Mouse (Mus musculus): ENCODE data around the gene Slc12a8. TPM values are rescaled to one million over a fixed set of nuclear protein-coding genes. Genes with fewer than 3 reads are reported as not detected.

The Slc12a8 gene
- total and polyA plus RNA-seq, 2 experiments from 2014 or later: 0.71 to 1.1 TPM

- TF ChIP-seq CTCF (IDR thresholded peaks at IDR 0.05): no peak
- H3K9me3 ChIP-seq (ENCODE audit: low read length): no peaks in the 10 kb centered on the region
- H3K4me1 ChIP-seq (ENCODE audit: insufficient read depth, low read length): 0 out of 2 replicates have a peak, but pooled peaks cover 5% of the 10 kb centered on the region
- ATAC-seq (ENCODE audit: low FRiP score): no peak
- H3K4me3 ChIP-seq (ENCODE audit: low read depth, low read length): no peak overlapping the region
- no peaks in the 10 kb centered on the region for H3K36me3 ChIP-seq (ENCODE audit: insufficient read depth, low read length)
- no peak overlapping the region for H3K4me2 ChIP-seq (ENCODE audit: low read depth, low read length, poor library complexity, severe bottlenecking)
- no peaks in the 10 kb centered on the region for H3K27me3 ChIP-seq (ENCODE audit: insufficient read depth, low read length)
- DNase-seq (ENCODE audit: low spot score): no peak
- no peak overlapping the region for H3K9ac ChIP-seq (replicated peaks; ENCODE audit: low read length, poor library complexity, severe bottlenecking)
- WGBS: 73% methylated on average over 12 of the region's 12 CpGs
- H3K27ac ChIP-seq (ENCODE audit: low read depth, low read length): no peak overlapping the region
Measured at GRCm38 (mm10) chr16:33698277-33698790, 181.2 kb downstream of the Slc12a8 start.

GRCm38 (mm10) chr16:33700584-33700983 lies 183.5 kb downstream of the Slc12a8 start:
- H3K4me3 ChIP-seq (ENCODE audit: low read depth, low read length): no peak overlapping the region
- H3K27me3 ChIP-seq (ENCODE audit: insufficient read depth, low read length): no peaks in the 10 kb centered on the region
- TF ChIP-seq CTCF (IDR thresholded peaks at IDR 0.05): no peak
- ATAC-seq (ENCODE audit: low FRiP score) (no peak), DNase-seq (ENCODE audit: low spot score) (no peak)
- no peak overlapping the region for H3K9ac ChIP-seq (replicated peaks; ENCODE audit: low read length, poor library complexity, severe bottlenecking)
- H3K9me3 ChIP-seq (ENCODE audit: low read length): no peaks in the 10 kb centered on the region
- no peak overlapping the region for H3K4me2 ChIP-seq (ENCODE audit: low read depth, low read length, poor library complexity, severe bottlenecking)
- H3K27ac ChIP-seq (ENCODE audit: low read depth, low read length): no peak overlapping the region
- 59% methylated on average over 5 of the region's 5 CpGs for WGBS
- H3K36me3 ChIP-seq (ENCODE audit: insufficient read depth, low read length): no peaks in the 10 kb centered on the region
- peaks cover 5% of the 10 kb centered on the region; the same call in 1 of the 2 replicates for H3K4me1 ChIP-seq (ENCODE audit: insufficient read depth, low read length)

- Histone ChIP-seq H3K27ac (ENCODE audit: low read depth, low read length) (no peak overlapping the region), H3K9ac (replicated peaks; ENCODE audit: low read length, poor library complexity, severe bottlenecking) (no peak overlapping the region), H3K9me3 (ENCODE audit: low read length) (no peaks in the 10 kb centered on the region), H3K27me3 (ENCODE audit: insufficient read depth, low read length) (no peaks in the 10 kb centered on the region), H3K4me2 (ENCODE audit: low read depth, low read length, poor library complexity, severe bottlenecking) (no peak overlapping the region), H3K36me3 (ENCODE audit: insufficient read depth, low read length) (no peaks in the 10 kb centered on the region), H3K4me3 (ENCODE audit: low read depth, low read length) (no peak overlapping the region), H3K4me1 (ENCODE audit: insufficient read depth, low read length) (peaks cover under 1% of the 10 kb centered on the region; the same call in 1 of the 2 replicates)
- ATAC-seq (ENCODE audit: low FRiP score): no peak
- 88% methylated on average over 4 of the region's 4 CpGs for WGBS
- TF ChIP-seq CTCF (IDR thresholded peaks at IDR 0.05): no peak
- no peak for DNase-seq (ENCODE audit: low spot score)
Measured at GRCm38 (mm10) chr16:33701872-33702271, 184.7 kb downstream of the Slc12a8 start.

GRCm38 (mm10) chr16:33704289-33704688 lies 187.2 kb downstream of the Slc12a8 start:
- Histone ChIP-seq H3K27me3 (ENCODE audit: insufficient read depth, low read length) (no peaks in the 10 kb centered on the region), H3K9me3 (ENCODE audit: low read length) (no peaks in the 10 kb centered on the region), H3K36me3 (ENCODE audit: insufficient read depth, low read length) (no peaks in the 10 kb centered on the region), H3K9ac (replicated peaks; ENCODE audit: low read length, poor library complexity, severe bottlenecking) (no peak overlapping the region), H3K4me1 (ENCODE audit: insufficient read depth, low read length) (no peaks in the 10 kb centered on the region; the same call in 1 of the 2 replicates), H3K4me3 (ENCODE audit: low read depth, low read length) (no peak overlapping the region), H3K4me2 (ENCODE audit: low read depth, low read length, poor library complexity, severe bottlenecking) (no peak overlapping the region), H3K27ac (ENCODE audit: low read depth, low read length) (no peak overlapping the region)
- DNase-seq (ENCODE audit: low spot score): no peak
- TF ChIP-seq CTCF (IDR thresholded peaks at IDR 0.05): no peak
- ATAC-seq (ENCODE audit: low FRiP score): no peak
- WGBS: 58% methylated on average over 9 of the region's 9 CpGs

GRCm38 (mm10) chr16:33705258-33705657 lies 188.1 kb downstream of the Slc12a8 start:
- Histone ChIP-seq H3K27ac (ENCODE audit: low read depth, low read length) (no peak overlapping the region), H3K4me1 (ENCODE audit: insufficient read depth, low read length) (no peaks in the 10 kb centered on the region; the same call in 1 of the 2 replicates), H3K4me2 (ENCODE audit: low read depth, low read length, poor library complexity, severe bottlenecking) (no peak overlapping the region), H3K27me3 (ENCODE audit: insufficient read depth, low read length) (no peaks in the 10 kb centered on the region), H3K9me3 (ENCODE audit: low read length) (no peaks in the 10 kb centered on the region), H3K9ac (replicated peaks; ENCODE audit: low read length, poor library complexity, severe bottlenecking) (no peak overlapping the region), H3K36me3 (ENCODE audit: insufficient read depth, low read length) (no peaks in the 10 kb centered on the region), H3K4me3 (ENCODE audit: low read depth, low read length) (no peak overlapping the region)
- no peak for ATAC-seq (ENCODE audit: low FRiP score)
- no peak for TF ChIP-seq CTCF (IDR thresholded peaks at IDR 0.05)
- DNase-seq (ENCODE audit: low spot score): no peak
- WGBS: 41% methylated on average over 6 of the region's 6 CpGs

GRCm38 (mm10) chr16:33706111-33706890 lies 189.2 kb downstream of the Slc12a8 start:
- TF ChIP-seq CTCF (IDR thresholded peaks at IDR 0.05): peak; percentile 13; the same call in 1 of the 2 replicates

More at GRCm38 (mm10) chr16:33706111-33706890, 189.2 kb downstream of the Slc12a8 start:
- Histone ChIP-seq H3K9me3 (ENCODE audit: low read length) (no peaks in the 10 kb centered on the region), H3K4me2 (ENCODE audit: low read depth, low read length, poor library complexity, severe bottlenecking) (no peak overlapping the region), H3K36me3 (ENCODE audit: insufficient read depth, low read length) (no peaks in the 10 kb centered on the region), H3K9ac (replicated peaks; ENCODE audit: low read length, poor library complexity, severe bottlenecking) (no peak overlapping the region), H3K4me3 (ENCODE audit: low read depth, low read length) (no peak overlapping the region), H3K4me1 (ENCODE audit: insufficient read depth, low read length) (no peaks in the 10 kb centered on the region; the same call in 1 of the 2 replicates), H3K27ac (ENCODE audit: low read depth, low read length) (no peak overlapping the region), H3K27me3 (ENCODE audit: insufficient read depth, low read length) (no peaks in the 10 kb centered on the region)
- no peak for DNase-seq (ENCODE audit: low spot score)
- no peak for ATAC-seq (ENCODE audit: low FRiP score)
- 85% methylated on average over 14 of the region's 14 CpGs for WGBS
